10 mouse cellular contexts compared by ENCODE assay signal in the genomic region with DNA sequence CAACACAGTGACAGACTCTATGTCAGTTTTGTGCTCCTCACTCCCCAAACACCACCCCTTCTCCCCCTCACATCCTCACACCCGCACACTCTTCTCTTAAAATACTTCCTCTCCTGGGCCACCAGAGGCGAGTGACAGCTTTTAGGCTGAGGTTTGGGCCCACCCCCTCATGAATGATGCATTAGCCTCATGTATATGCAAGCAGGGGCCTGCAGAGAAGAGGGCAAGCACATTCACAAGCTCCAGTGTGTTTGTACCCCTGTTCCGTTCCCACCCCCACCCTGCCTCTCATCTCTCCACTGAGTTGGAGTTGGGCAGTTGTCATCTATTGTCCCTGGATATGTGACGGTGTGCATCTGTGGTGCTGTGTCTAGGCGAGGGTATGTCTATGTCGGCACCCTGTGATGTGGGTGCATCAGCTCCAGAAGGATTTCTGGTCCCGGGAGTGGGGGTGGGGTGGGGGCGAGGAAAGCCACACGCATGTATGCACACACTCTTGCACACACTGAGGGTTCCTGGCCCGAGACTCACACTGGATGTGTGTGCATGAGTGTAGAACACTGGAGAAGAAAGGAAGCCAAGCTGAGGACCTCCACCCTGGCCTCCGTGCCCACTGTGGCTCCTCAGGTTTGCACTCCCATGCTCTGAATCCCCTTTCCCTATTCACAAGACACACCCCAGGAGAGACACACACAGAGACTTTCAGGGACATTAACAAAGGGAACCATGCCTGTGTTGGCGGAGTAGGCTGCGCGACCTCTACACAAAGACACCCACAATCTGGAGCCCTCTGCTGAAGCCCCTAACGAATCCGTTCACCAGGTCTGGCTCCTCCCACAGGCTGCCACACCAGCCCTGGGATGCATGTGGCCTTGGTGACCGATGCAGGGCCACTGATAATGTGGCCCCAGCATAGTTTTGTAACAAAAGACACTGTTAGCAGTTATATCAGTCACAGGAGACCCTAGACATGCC. TPM values are rescaled to one million over a fixed set of nuclear protein-coding genes. Genes with fewer than 3 reads are reported as not detected.
A peak's percentile ranks its signal among the peaks of the same experiment; 100 is the strongest.
DNase-seq lines count a peak whose midpoint lies in the region; ATAC-seq lines count a peak whose summit lies in the region.
"Had no signal": no experiment of that assay in that cellular context is flagged by ENCODE, and none has a peak within 500 bp of the region (broad histone marks: within the 10 kb centered on the region; RNA-seq: fewer than 3 reads in every experiment).

No protein-coding gene starts in this region.

- H3K9me3 ChIP-seq in hindbrain, embryonic 12.5 days (replicated peaks) = no peaks in the 10 kb centered on the region
- H3K9me3 ChIP-seq in midbrain, embryonic 11.5 days (ENCODE audit: control insufficient read depth, low read length) = no peaks in the 10 kb centered on the region
- H3K9me3 ChIP-seq: heart, embryonic 15.5 days had no signal

- peak overlapping the region; percentile 98 for H3K27ac ChIP-seq in hindbrain, embryonic 12.5 days
- H3K27ac ChIP-seq in midbrain, embryonic 11.5 days (ENCODE audit: low read depth, low read length) = peak overlapping the region; percentile 80
- H3K27ac ChIP-seq: heart, embryonic 15.5 days had no signal

- H3K4me1 ChIP-seq in hindbrain, embryonic 12.5 days = peaks cover 27% of the 10 kb centered on the region
- H3K4me1 ChIP-seq in midbrain, embryonic 11.5 days (ENCODE audit: control insufficient read depth, insufficient read depth, low read length) = peaks cover 11% of the 10 kb centered on the region; the same call in 1 of the 2 replicates

- H3K4me2 ChIP-seq in hindbrain, embryonic 12.5 days (replicated peaks) = peak overlapping the region; percentile 81
- peak overlapping the region; percentile 80 for H3K4me2 ChIP-seq in midbrain, embryonic 11.5 days
- H3K4me2 ChIP-seq: heart, embryonic 15.5 days had no signal

- peak overlapping the region; percentile 88 for H3K9ac ChIP-seq in hindbrain, embryonic 12.5 days
- H3K9ac ChIP-seq in midbrain, embryonic 11.5 days (ENCODE audit: low read length) = peak overlapping the region; percentile 81
- H3K9ac ChIP-seq: heart, embryonic 15.5 days had no signal

- DNase-seq in testis, postnatal 10 days (ENCODE audit: low spot score) = peak; percentile 38
- DNase-seq in testis, postnatal 14 days (ENCODE audit: low spot score) = no peak
- peak; percentile 93 for DNase-seq in midbrain, embryonic 11.5 days (ENCODE audit: low spot score, missing footprints)
- DNase-seq in gastrocnemius, postnatal 36 days = no peak
- no peak for DNase-seq in adrenal gland, postnatal 36 days
- no peak for DNase-seq in kidney, adult 18-20 months

- H3K36me3 ChIP-seq in hindbrain, embryonic 12.5 days = peaks cover 28% of the 10 kb centered on the region
- H3K36me3 ChIP-seq in midbrain, embryonic 11.5 days (ENCODE audit: control insufficient read depth, insufficient read depth, low read length) = no peaks in the 10 kb centered on the region
- H3K36me3 ChIP-seq: heart, embryonic 15.5 days had no signal

- H3K27me3 ChIP-seq in hindbrain, embryonic 12.5 days = peaks cover 46% of the 10 kb centered on the region
- peaks cover 19% of the 10 kb centered on the region for H3K27me3 ChIP-seq in midbrain, embryonic 11.5 days (ENCODE audit: control insufficient read depth, insufficient read depth, low read length)

- peak overlapping the region; percentile 65 for H3K4me3 ChIP-seq in hindbrain, embryonic 12.5 days
- H3K4me3 ChIP-seq in midbrain, embryonic 11.5 days (ENCODE audit: low read depth, low read length) = peak overlapping the region; percentile 53
- H3K4me3 ChIP-seq: heart, embryonic 15.5 days had no signal

- intact Hi-C loops in gastrocnemius, postnatal 36 days (cut with DNase I) = no loop called here

- peak; percentile 91 for ATAC-seq in hindbrain, embryonic 12.5 days (ENCODE audit: low FRiP score)
- peak; percentile 88 for ATAC-seq in midbrain, embryonic 11.5 days (ENCODE audit: low FRiP score)
- no peak for ATAC-seq in granulocyte monocyte progenitor cell, adult 5-6 weeks (replicated peaks; ENCODE audit: poor library complexity, severe bottlenecking)

- whole genome bisulfite sequencing in hindbrain, embryonic 12.5 days = 5% methylated on average over 17 of the region's 17 CpGs
- WGBS in midbrain, embryonic 11.5 days = 6% methylated on average over 17 of the region's 17 CpGs

RNA-seq across cellular contexts. Expression of a gene that starts 1.7 kb away (rescaled TPM):
- polyA plus RNA-seq in hindbrain, embryonic 12.5 days (2016; fragmentation: Nextera tagmentation; extraction: Ambion mirVana) = 92.0 and 107 TPM in 2 replicates
- polyA plus RNA-seq in midbrain, embryonic 11.5 days (2014; fragmentation: Nextera tagmentation; extraction: Ambion mirVana) = 47.2 and 52.4 TPM in 2 replicates
- not detected for total RNA-seq in gastrocnemius, postnatal 36 days (2021)
- total RNA-seq in adrenal gland, postnatal 36 days (2021) = under 1 TPM; 0.23 to 0.46 TPM
- not detected in 2 replicates for total RNA-seq in granulocyte monocyte progenitor cell, adult 5-6 weeks (2014; fragmentation: Nextera tagmentation)
- not detected in 2 replicates for total RNA-seq in granulocyte monocyte progenitor cell, adult 5-6 weeks (2017)

RNA-seq across cellular contexts. Expression of a gene that starts 12.1 kb away (rescaled TPM):
- 24.7 and 27.2 TPM in 2 replicates for polyA plus RNA-seq in hindbrain, embryonic 12.5 days (2016; fragmentation: Nextera tagmentation; extraction: Ambion mirVana)
- 14.3 and 16.9 TPM in 2 replicates for polyA plus RNA-seq in midbrain, embryonic 11.5 days (2014; fragmentation: Nextera tagmentation; extraction: Ambion mirVana)
- total RNA-seq in gastrocnemius, postnatal 36 days (2021) = 1 to 10 TPM; 4.3 to 4.6 TPM
- total RNA-seq in adrenal gland, postnatal 36 days (2021) = 10 to 100 TPM; 17.7 to 21.5 TPM
- total RNA-seq in granulocyte monocyte progenitor cell, adult 5-6 weeks (2014; fragmentation: Nextera tagmentation) = 37.0 and 64.5 TPM in 2 replicates
- 8.7 and 9.4 TPM in 2 replicates for total RNA-seq in granulocyte monocyte progenitor cell, adult 5-6 weeks (2017)

RNA-seq across cellular contexts. Expression of a gene that starts 19.9 kb away (rescaled TPM):
- polyA plus RNA-seq in hindbrain, embryonic 12.5 days (2016; fragmentation: Nextera tagmentation; extraction: Ambion mirVana) = 17.0 and 21.0 TPM in 2 replicates
- 10.8 and 11.7 TPM in 2 replicates for polyA plus RNA-seq in midbrain, embryonic 11.5 days (2014; fragmentation: Nextera tagmentation; extraction: Ambion mirVana)
- total RNA-seq in gastrocnemius, postnatal 36 days (2021) = 1 to 10 TPM; 6.2 to 9.3 TPM
- total RNA-seq in adrenal gland, postnatal 36 days (2021) = 10 to 100 TPM; 15.2 to 17.1 TPM
- total RNA-seq in granulocyte monocyte progenitor cell, adult 5-6 weeks (2014; fragmentation: Nextera tagmentation) = 4.8 and 6.9 TPM in 2 replicates
- 5.9 and 11.6 TPM in 2 replicates for total RNA-seq in granulocyte monocyte progenitor cell, adult 5-6 weeks (2017)

RNA-seq across cellular contexts. Expression of a gene that starts 20.3 kb away (rescaled TPM):
- polyA plus RNA-seq in hindbrain, embryonic 12.5 days (2016; fragmentation: Nextera tagmentation; extraction: Ambion mirVana) = 38.2 and 42.1 TPM in 2 replicates
- 37.4 and 41.3 TPM in 2 replicates for polyA plus RNA-seq in midbrain, embryonic 11.5 days (2014; fragmentation: Nextera tagmentation; extraction: Ambion mirVana)
- 10 to 100 TPM; 14.2 to 16.3 TPM for total RNA-seq in gastrocnemius, postnatal 36 days (2021)
- 10 to 100 TPM; 52.5 to 55.0 TPM for total RNA-seq in adrenal gland, postnatal 36 days (2021)
- total RNA-seq in granulocyte monocyte progenitor cell, adult 5-6 weeks (2014; fragmentation: Nextera tagmentation) = 26.6 and 53.7 TPM in 2 replicates
- 34.3 and 40.0 TPM in 2 replicates for total RNA-seq in granulocyte monocyte progenitor cell, adult 5-6 weeks (2017)

RNA-seq across cellular contexts. Expression of a gene that starts 20.5 kb away (rescaled TPM):
- polyA plus RNA-seq in hindbrain, embryonic 12.5 days (2016; fragmentation: Nextera tagmentation; extraction: Ambion mirVana) = 0.32 and 0.70 TPM in 2 replicates
- polyA plus RNA-seq in midbrain, embryonic 11.5 days (2014; fragmentation: Nextera tagmentation; extraction: Ambion mirVana) = 0.23 and 0.40 TPM in 2 replicates
- total RNA-seq in gastrocnemius, postnatal 36 days (2021) = under 1 TPM; 0.28 to 0.32 TPM
- total RNA-seq in adrenal gland, postnatal 36 days (2021) = under 1 TPM; 0.46 to 0.49 TPM
- not detected in 2 replicates for total RNA-seq in granulocyte monocyte progenitor cell, adult 5-6 weeks (2014; fragmentation: Nextera tagmentation)
- total RNA-seq in granulocyte monocyte progenitor cell, adult 5-6 weeks (2017) = not detected in 2 replicates
- polyA plus RNA-seq: liver, embryonic 16.5 days had no signal

Comparison
In these comparisons a context has a peak if more than half of its experiments do, and no peak if none do; other contexts are left out.
1. DNase-seq: peak in testis, postnatal 10 days (single experiment) and midbrain, embryonic 11.5 days (single experiment); none in testis, postnatal 14 days (single experiment), gastrocnemius, postnatal 36 days (0 of 2), adrenal gland, postnatal 36 days (0 of 2) and kidney, adult 18-20 months (single experiment).